Mouse (Mus musculus): ENCODE data around the gene Epha1.

Epha1 gene

GRCm38 (mm10) chr6:42323371-42324066 is 49.5 kb downstream of the Epha1 start:
- DNase-seq: no peak

GRCm38 (mm10) chr6:42318293-42318692 is 54.8 kb downstream of the Epha1 start:
- DNase-seq: no peak

GRCm38 (mm10) chr6:42310427-42311053 is 62.5 kb downstream of the Epha1 start:
- DNase-seq: no peak

DNA sequence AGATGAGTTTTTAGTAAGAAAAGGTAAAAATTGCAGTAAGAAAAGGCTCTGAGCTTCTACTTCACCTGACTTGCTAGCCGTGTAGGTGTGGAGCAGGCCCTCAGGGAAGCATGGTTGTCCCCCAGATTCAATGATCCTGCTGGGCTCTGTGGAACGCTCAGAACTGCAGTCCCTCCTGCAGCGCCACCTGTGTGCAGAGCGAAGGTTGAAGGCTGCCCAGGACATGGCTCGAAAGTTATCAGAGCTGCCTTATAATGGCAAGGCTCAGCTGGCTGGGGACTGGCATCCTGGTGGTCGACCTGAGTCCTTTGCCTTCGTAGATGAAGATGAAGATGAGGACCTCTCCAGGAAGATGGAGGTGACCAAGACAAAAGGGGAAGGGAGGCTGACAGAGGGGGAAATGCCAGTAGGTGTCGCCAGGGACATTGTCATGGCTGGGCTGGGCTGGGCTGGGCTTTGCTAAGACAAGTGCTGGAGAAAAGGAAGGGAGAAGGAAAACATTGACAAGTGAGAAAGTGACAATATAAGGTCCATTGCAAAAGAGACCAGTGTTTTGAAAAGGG is 63.2 kb downstream of the Epha1 start:
- no peak for DNase-seq
